Mouse (Mus musculus): ENCODE data around the gene Bub1. TPM values are rescaled to one million over a fixed set of nuclear protein-coding genes. Genes with fewer than 3 reads are reported as not detected.

The Bub1 gene
- 1.4 and 2.6 TPM in 2 replicates for polyA plus RNA-seq (2015; fragmentation: Nextera tagmentation; extraction: Ambion mirVana)

- WGBS: under 1% methylated on average over 56 of the region's 56 CpGs
- peak; percentile 99 for ATAC-seq
- H3K27ac ChIP-seq (ENCODE audit: low read length): peak within 1 kb of the TSS; percentile 38; the same call in 1 of the 2 replicates
- H3K36me3 ChIP-seq (ENCODE audit: insufficient read depth, low read length): no peaks in the 10 kb centered on the region
- no peaks in the 10 kb centered on the region for H3K4me1 ChIP-seq (ENCODE audit: insufficient read depth, low read depth, low read length)
- H3K27me3 ChIP-seq (replicated peaks; ENCODE audit: insufficient read depth, low read length): no peaks in the 10 kb centered on the region
- no peak within 1 kb of the TSS; the same call in 1 of the 2 replicates for H3K9ac ChIP-seq (replicated peaks; ENCODE audit: low read depth)
- TF ChIP-seq CTCF (IDR thresholded peaks at IDR 0.05): no peak
- TF ChIP-seq EP300 (IDR thresholded peaks at IDR 0.05): no peak
- H3K9me3 ChIP-seq (ENCODE audit: low read length): no peaks in the 10 kb centered on the region
- DNase-seq (ENCODE audit: low spot score): peak; percentile 97
- H3K4me3 ChIP-seq (ENCODE audit: low read depth, low read length): peak within 1 kb of the TSS; percentile 56
- peak within 1 kb of the TSS; percentile 92 for H3K4me2 ChIP-seq (replicated peaks; ENCODE audit: low read depth, low read length)
Observed at GRCm38 (mm10) chr2:127831401-127832102, at the start of gene Bub1. Gene Bub1 (minus strand): TSS chr2:127831865.

GRCm38 (mm10) chr2:127881063-127881462, 49.4 kb upstream of the Bub1 start:
- 46% methylated on average over 5 of the region's 5 CpGs for WGBS

GRCm38 (mm10) chr2:127864381-127864780, 32.7 kb upstream of the Bub1 start:
- no peak overlapping the region for H3K4me2 ChIP-seq (replicated peaks; ENCODE audit: low read depth, low read length)
- no peaks in the 10 kb centered on the region for H3K27me3 ChIP-seq (replicated peaks; ENCODE audit: insufficient read depth, low read length)
- TF ChIP-seq CTCF (IDR thresholded peaks at IDR 0.05) (no peak), EP300 (IDR thresholded peaks at IDR 0.05) (no peak)
- DNase-seq (ENCODE audit: low spot score): no peak
- H3K27ac ChIP-seq (ENCODE audit: low read length): no peak overlapping the region
- H3K4me1 ChIP-seq (ENCODE audit: insufficient read depth, low read depth, low read length): no peaks in the 10 kb centered on the region
- H3K9me3 ChIP-seq (ENCODE audit: low read length): no peaks in the 10 kb centered on the region
- no peak overlapping the region for H3K9ac ChIP-seq (replicated peaks; ENCODE audit: low read depth)
- ATAC-seq: no peak
- H3K4me3 ChIP-seq (ENCODE audit: low read depth, low read length): no peak overlapping the region
- 75% methylated on average over 4 of the region's 4 CpGs for WGBS
- H3K36me3 ChIP-seq (ENCODE audit: insufficient read depth, low read length): no peaks in the 10 kb centered on the region

More at GRCm38 (mm10) chr2:127881063-127881462, 49.4 kb upstream of the Bub1 start:
- no peaks in the 10 kb centered on the region for H3K4me1 ChIP-seq (ENCODE audit: insufficient read depth, low read depth, low read length)
- no peaks in the 10 kb centered on the region for H3K36me3 ChIP-seq (ENCODE audit: insufficient read depth, low read length)
- H3K4me2 ChIP-seq (replicated peaks; ENCODE audit: low read depth, low read length): no peak overlapping the region
- H3K4me3 ChIP-seq (ENCODE audit: low read depth, low read length): no peak overlapping the region
- H3K9me3 ChIP-seq (ENCODE audit: low read length): no peaks in the 10 kb centered on the region
- no peak overlapping the region for H3K9ac ChIP-seq (replicated peaks; ENCODE audit: low read depth)
- no peak overlapping the region for H3K27ac ChIP-seq (ENCODE audit: low read length)
- no peaks in the 10 kb centered on the region for H3K27me3 ChIP-seq (replicated peaks; ENCODE audit: insufficient read depth, low read length)
- TF ChIP-seq EP300 (IDR thresholded peaks at IDR 0.05): no peak
- no peak for TF ChIP-seq CTCF (IDR thresholded peaks at IDR 0.05)
- DNase-seq (ENCODE audit: low spot score): peak; percentile 18
- no peak for ATAC-seq

- ATAC-seq: peak; percentile 91
Observed at GRCm38 (mm10) chr2:127854332-127854991, 22.8 kb upstream of the Bub1 start.

GRCm38 (mm10) chr2:127850371-127850770, 18.7 kb upstream of the Bub1 start:
- no peaks in the 10 kb centered on the region for H3K36me3 ChIP-seq (ENCODE audit: insufficient read depth, low read length)
- peaks cover 3% of the 10 kb centered on the region; the same call in 1 of the 2 replicates for H3K4me1 ChIP-seq (ENCODE audit: insufficient read depth, low read depth, low read length)
- TF ChIP-seq EP300 (IDR thresholded peaks at IDR 0.05) (peak; percentile 77), CTCF (IDR thresholded peaks at IDR 0.05) (no peak)
- no peak overlapping the region for H3K27ac ChIP-seq (ENCODE audit: low read length)
- no peaks in the 10 kb centered on the region for H3K9me3 ChIP-seq (ENCODE audit: low read length)
- no peak overlapping the region for H3K4me2 ChIP-seq (replicated peaks; ENCODE audit: low read depth, low read length)
- H3K27me3 ChIP-seq (replicated peaks; ENCODE audit: insufficient read depth, low read length): no peaks in the 10 kb centered on the region
- WGBS: 80% methylated on average over 2 of the region's 2 CpGs
- no peak overlapping the region for H3K9ac ChIP-seq (replicated peaks; ENCODE audit: low read depth)
- no peak overlapping the region for H3K4me3 ChIP-seq (ENCODE audit: low read depth, low read length)
- DNase-seq (ENCODE audit: low spot score) (peak; percentile 88), ATAC-seq (peak; percentile 73)

More at GRCm38 (mm10) chr2:127854332-127854991, 22.8 kb upstream of the Bub1 start:
- 34% methylated on average over 4 of the region's 4 CpGs for WGBS
- H3K9ac ChIP-seq (replicated peaks; ENCODE audit: low read depth): no peak overlapping the region
- no peaks in the 10 kb centered on the region for H3K9me3 ChIP-seq (ENCODE audit: low read length)
- TF ChIP-seq CTCF (IDR thresholded peaks at IDR 0.05): no peak
- TF ChIP-seq EP300 (IDR thresholded peaks at IDR 0.05): no peak
- H3K4me3 ChIP-seq (ENCODE audit: low read depth, low read length): no peak overlapping the region
- H3K27ac ChIP-seq (ENCODE audit: low read length): peak overlapping the region; percentile 20; the same call in 1 of the 2 replicates
- peaks cover 3% of the 10 kb centered on the region; the same call in 1 of the 2 replicates for H3K4me1 ChIP-seq (ENCODE audit: insufficient read depth, low read depth, low read length)
- no peaks in the 10 kb centered on the region for H3K27me3 ChIP-seq (replicated peaks; ENCODE audit: insufficient read depth, low read length)
- H3K36me3 ChIP-seq (ENCODE audit: insufficient read depth, low read length): no peaks in the 10 kb centered on the region
- no peak overlapping the region for H3K4me2 ChIP-seq (replicated peaks; ENCODE audit: low read depth, low read length)
- DNase-seq (ENCODE audit: low spot score): peak; percentile 77

- TF ChIP-seq CTCF (IDR thresholded peaks at IDR 0.05) (no peak), EP300 (IDR thresholded peaks at IDR 0.05) (no peak)
- no peak overlapping the region for H3K4me2 ChIP-seq (replicated peaks; ENCODE audit: low read depth, low read length)
- H3K9ac ChIP-seq (replicated peaks; ENCODE audit: low read depth): no peak overlapping the region
- no peaks in the 10 kb centered on the region for H3K4me1 ChIP-seq (ENCODE audit: insufficient read depth, low read depth, low read length)
- H3K27me3 ChIP-seq (replicated peaks; ENCODE audit: insufficient read depth, low read length): no peaks in the 10 kb centered on the region
- H3K4me3 ChIP-seq (ENCODE audit: low read depth, low read length): no peak overlapping the region
- no peak overlapping the region for H3K27ac ChIP-seq (ENCODE audit: low read length)
- ATAC-seq (no peak), DNase-seq (ENCODE audit: low spot score) (no peak)
- H3K9me3 ChIP-seq (ENCODE audit: low read length): no peaks in the 10 kb centered on the region
- no peaks in the 10 kb centered on the region for H3K36me3 ChIP-seq (ENCODE audit: insufficient read depth, low read length)
- whole genome bisulfite sequencing: 23% methylated on average over 1 of the region's 1 CpGs
Observed at GRCm38 (mm10) chr2:127846571-127846970, 14.9 kb upstream of the Bub1 start.
